Mouse (Mus musculus): ENCODE data around the gene Lifr. TPM values are rescaled to one million over a fixed set of nuclear protein-coding genes. Genes with fewer than 3 reads are reported as not detected.

Gene Lifr
- polyA plus RNA-seq, 1 experiment, result 11.8 TPM

DNA sequence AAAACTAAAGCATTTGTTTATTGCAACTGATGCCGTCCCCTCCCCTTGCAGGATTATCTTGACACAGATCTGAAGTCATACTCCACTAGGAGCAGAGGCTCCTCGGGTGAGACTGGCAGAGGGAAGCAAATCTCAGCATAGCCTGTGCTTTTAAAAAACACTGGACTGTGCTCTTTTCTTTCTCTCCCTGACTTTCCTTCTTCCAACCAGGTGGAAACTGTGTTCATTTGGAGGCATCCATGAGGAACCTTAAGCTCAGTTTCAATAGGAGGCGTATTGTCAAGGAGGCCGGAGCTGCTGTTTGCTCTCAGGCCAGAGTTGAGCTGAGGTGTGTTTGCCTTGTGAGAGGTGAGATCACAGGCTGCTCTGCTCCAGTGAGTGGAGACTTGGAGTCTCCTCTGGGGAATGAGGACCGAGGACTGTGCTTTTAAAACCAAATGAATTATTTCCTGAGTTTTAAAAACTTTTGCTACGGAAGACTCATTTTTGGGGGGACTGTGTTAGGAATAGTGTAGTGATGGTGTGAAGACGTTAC is 40.3 kb downstream of the Lifr start:
- TF ChIP-seq POLR2A (IDR thresholded peaks at IDR 0.05; ENCODE audit: borderline replicate concordance, extremely low read depth, insufficient read depth, insufficient read length, poor library complexity, severe bottlenecking) (no peak), CTCF (IDR thresholded peaks at IDR 0.05; ENCODE audit: borderline replicate concordance, extremely low read depth, insufficient read depth, insufficient read length) (no peak)
- DNase-seq (ENCODE audit: low read depth), result no peak

DNA sequence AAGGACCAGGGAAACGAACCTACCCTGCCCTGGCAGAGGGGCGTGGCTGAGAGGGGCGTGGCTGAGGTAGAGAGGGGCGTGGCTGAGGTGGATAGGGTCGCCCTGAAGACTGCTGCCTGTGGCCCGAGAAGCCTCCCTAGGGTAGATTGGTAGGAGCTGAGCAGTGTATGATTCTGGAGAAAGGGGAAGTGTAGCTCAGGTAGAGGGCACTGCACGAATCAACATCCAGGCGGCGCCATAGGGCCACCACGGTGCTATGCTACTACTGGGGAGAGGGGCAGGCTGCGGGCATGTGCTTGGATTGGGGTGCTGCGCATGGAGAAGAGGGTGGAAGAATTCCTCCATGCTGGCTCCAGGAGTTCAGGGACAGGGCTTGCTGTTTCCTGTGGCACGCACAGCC is 42.3 kb downstream of the Lifr start:
- no peak for DNase-seq (ENCODE audit: low read depth)
- TF ChIP-seq POLR2A (IDR thresholded peaks at IDR 0.05; ENCODE audit: borderline replicate concordance, extremely low read depth, insufficient read depth, insufficient read length, poor library complexity, severe bottlenecking), result no peak
- TF ChIP-seq CTCF (IDR thresholded peaks at IDR 0.05; ENCODE audit: borderline replicate concordance, extremely low read depth, insufficient read depth, insufficient read length), result peak; percentile 27; the same call in 1 of the 2 replicates

GRCm38 (mm10) chr15:7134454-7135052 is 44.1 kb downstream of the Lifr start:
- peak; percentile 69 for DNase-seq (ENCODE audit: low read depth)
- TF ChIP-seq CTCF (IDR thresholded peaks at IDR 0.05; ENCODE audit: borderline replicate concordance, extremely low read depth, insufficient read depth, insufficient read length) (peak; percentile 46; the same call in 1 of the 2 replicates), POLR2A (IDR thresholded peaks at IDR 0.05; ENCODE audit: borderline replicate concordance, extremely low read depth, insufficient read depth, insufficient read length, poor library complexity, severe bottlenecking) (no peak)

- DNase-seq (ENCODE audit: low read depth), result no peak
- TF ChIP-seq CTCF (IDR thresholded peaks at IDR 0.05; ENCODE audit: borderline replicate concordance, extremely low read depth, insufficient read depth, insufficient read length) (no peak), POLR2A (IDR thresholded peaks at IDR 0.05; ENCODE audit: borderline replicate concordance, extremely low read depth, insufficient read depth, insufficient read length, poor library complexity, severe bottlenecking) (no peak)
Observed at GRCm38 (mm10) chr15:7135982-7136562, 45.7 kb downstream of the Lifr start.

DNA sequence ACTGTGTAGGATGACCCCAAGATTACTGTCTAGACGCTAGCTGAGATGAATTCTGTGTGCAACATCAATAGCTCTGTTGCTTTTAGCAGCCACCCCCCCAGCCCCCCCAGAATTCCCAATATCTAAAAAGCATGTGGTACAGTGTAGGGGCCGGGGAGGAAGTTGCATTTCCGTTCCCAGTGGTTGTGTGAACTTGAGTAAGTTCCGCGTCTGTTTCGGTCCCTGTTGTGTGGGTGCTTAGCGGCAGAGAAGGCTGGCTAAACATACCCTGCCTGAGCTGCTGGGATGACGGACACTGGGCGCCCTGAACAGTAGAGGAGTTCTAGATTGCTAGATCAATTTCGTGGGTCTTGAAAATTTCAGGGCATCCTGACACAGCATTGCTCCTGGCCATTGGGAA is 46.5 kb downstream of the Lifr start:
- TF ChIP-seq POLR2A (IDR thresholded peaks at IDR 0.05; ENCODE audit: borderline replicate concordance, extremely low read depth, insufficient read depth, insufficient read length, poor library complexity, severe bottlenecking) (no peak), CTCF (IDR thresholded peaks at IDR 0.05; ENCODE audit: borderline replicate concordance, extremely low read depth, insufficient read depth, insufficient read length) (no peak)

DNA sequence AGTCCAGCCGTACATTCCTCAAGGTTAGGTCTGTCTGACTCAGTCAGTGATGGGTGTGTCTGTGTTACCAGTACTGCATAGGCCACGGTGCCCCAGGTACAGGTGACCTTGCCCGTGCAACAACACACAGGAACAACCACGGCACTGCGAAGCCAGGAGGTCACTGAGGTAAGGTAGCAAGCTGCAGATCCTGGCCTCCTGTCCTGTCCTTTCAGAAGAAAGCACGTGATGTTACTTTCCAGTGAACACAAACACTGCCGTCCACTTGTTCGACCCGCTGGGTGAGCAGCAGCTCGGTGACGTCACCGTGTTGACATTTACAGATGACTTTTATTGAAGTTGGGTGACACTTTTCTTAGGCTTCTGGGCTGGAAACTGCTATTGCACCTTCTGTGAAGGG is 47.2 kb downstream of the Lifr start:
- no peak for DNase-seq (ENCODE audit: low read depth)
- TF ChIP-seq POLR2A (IDR thresholded peaks at IDR 0.05; ENCODE audit: borderline replicate concordance, extremely low read depth, insufficient read depth, insufficient read length, poor library complexity, severe bottlenecking), result no peak
- TF ChIP-seq CTCF (IDR thresholded peaks at IDR 0.05; ENCODE audit: borderline replicate concordance, extremely low read depth, insufficient read depth, insufficient read length), result no peak

More for the DNA sequence above, 46.5 kb downstream of the Lifr start:
- no peak for DNase-seq (ENCODE audit: low read depth)

- TF ChIP-seq CTCF (IDR thresholded peaks at IDR 0.05; ENCODE audit: borderline replicate concordance, extremely low read depth, insufficient read depth, insufficient read length) (no peak), POLR2A (IDR thresholded peaks at IDR 0.05; ENCODE audit: borderline replicate concordance, extremely low read depth, insufficient read depth, insufficient read length, poor library complexity, severe bottlenecking) (no peak)
Observed at GRCm38 (mm10) chr15:7138471-7138870, 48.1 kb downstream of the Lifr start.

GRCm38 (mm10) chr15:7140322-7140721 is 49.9 kb downstream of the Lifr start:
- DNase-seq (ENCODE audit: low read depth), result no peak
- TF ChIP-seq CTCF (IDR thresholded peaks at IDR 0.05; ENCODE audit: borderline replicate concordance, extremely low read depth, insufficient read depth, insufficient read length) (no peak), POLR2A (IDR thresholded peaks at IDR 0.05; ENCODE audit: borderline replicate concordance, extremely low read depth, insufficient read depth, insufficient read length, poor library complexity, severe bottlenecking) (no peak)

More at GRCm38 (mm10) chr15:7138471-7138870, 48.1 kb downstream of the Lifr start:
- no peak for DNase-seq (ENCODE audit: low read depth)

- DNase-seq (ENCODE audit: low read depth), result no peak
- TF ChIP-seq CTCF (IDR thresholded peaks at IDR 0.05; ENCODE audit: borderline replicate concordance, extremely low read depth, insufficient read depth, insufficient read length) (no peak), POLR2A (IDR thresholded peaks at IDR 0.05; ENCODE audit: borderline replicate concordance, extremely low read depth, insufficient read depth, insufficient read length, poor library complexity, severe bottlenecking) (no peak)
Observed at GRCm38 (mm10) chr15:7141246-7141645, 50.8 kb downstream of the Lifr start.

DNA sequence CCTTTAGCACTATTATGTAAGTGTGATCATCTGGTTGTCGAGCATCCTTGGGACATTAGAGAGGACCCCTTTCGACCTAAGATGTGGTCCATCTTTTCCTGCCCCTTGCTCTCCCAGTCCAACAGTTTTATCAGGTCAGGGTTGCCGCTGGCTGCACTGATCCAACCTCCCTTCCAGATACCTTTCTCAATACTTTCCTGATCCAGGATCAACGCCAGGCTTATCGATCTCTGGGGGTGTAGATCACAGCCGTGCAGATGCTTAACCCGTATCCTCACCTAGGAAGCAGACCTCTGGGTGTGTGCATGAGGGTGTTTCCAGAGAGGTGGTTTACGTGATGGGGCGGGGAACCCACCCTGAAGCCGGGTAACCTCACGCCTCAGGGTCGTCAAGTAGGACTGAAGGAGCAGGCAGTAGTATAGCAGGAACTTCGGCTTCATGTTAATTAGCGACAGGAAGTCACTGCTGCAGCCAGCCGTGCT is 53.3 kb downstream of the Lifr start:
- TF ChIP-seq CTCF (IDR thresholded peaks at IDR 0.05; ENCODE audit: borderline replicate concordance, extremely low read depth, insufficient read depth, insufficient read length), result no peak
- no peak for DNase-seq (ENCODE audit: low read depth)

DNA sequence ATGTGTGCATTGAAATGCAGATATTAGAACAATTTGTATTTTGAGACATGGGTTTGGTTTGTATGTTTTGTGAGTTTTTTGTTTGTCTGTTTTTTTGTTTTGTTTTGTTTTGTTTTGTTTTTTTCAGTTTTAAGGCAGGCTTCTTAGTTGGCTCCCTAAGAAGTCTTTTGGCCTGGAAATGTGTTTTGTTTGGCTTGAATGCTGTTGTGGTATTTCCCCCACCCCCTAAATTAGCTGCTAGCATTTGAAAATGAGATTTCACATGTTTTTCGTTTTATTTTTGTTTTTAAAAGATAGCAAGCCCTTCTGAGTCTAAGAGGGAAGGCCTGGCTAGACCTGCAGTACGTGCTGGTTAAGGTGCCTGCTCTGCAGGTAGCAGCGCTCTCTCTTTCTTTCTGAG is 54.1 kb downstream of the Lifr start:
- TF ChIP-seq CTCF (IDR thresholded peaks at IDR 0.05; ENCODE audit: borderline replicate concordance, extremely low read depth, insufficient read depth, insufficient read length), result no peak
- no peak for TF ChIP-seq POLR2A (IDR thresholded peaks at IDR 0.05; ENCODE audit: borderline replicate concordance, extremely low read depth, insufficient read depth, insufficient read length, poor library complexity, severe bottlenecking)
- peak; percentile 27 for DNase-seq (ENCODE audit: low read depth)

DNA sequence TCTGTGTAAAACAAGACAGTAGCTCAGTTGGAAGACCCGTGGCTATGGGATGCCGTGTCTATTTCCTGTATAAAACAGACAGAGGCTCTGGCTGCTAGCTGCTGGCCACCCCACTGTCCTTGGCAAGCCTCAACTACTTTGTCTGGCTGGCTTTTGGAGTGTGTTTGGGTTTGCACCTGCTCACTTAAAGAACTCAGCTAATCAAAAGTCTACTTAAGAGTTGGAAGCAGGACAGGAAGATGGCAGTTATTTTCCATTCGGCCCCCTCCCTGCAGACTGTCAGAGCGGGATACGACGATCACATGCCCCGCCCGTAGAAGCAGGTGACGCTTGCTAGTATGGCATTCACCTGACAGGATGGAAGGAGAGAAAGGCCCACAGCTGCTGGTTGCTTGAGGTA is 54.5 kb downstream of the Lifr start:
- TF ChIP-seq CTCF (IDR thresholded peaks at IDR 0.05; ENCODE audit: borderline replicate concordance, extremely low read depth, insufficient read depth, insufficient read length) (no peak), POLR2A (IDR thresholded peaks at IDR 0.05; ENCODE audit: borderline replicate concordance, extremely low read depth, insufficient read depth, insufficient read length, poor library complexity, severe bottlenecking) (no peak)
- peak; percentile 60 for DNase-seq (ENCODE audit: low read depth)

Data from brain, embryonic 14.5 days (tissue).